Mouse (Mus musculus): ENCODE data around the gene Parp16. TPM values are rescaled to one million over a fixed set of nuclear protein-coding genes. Genes with fewer than 3 reads are reported as not detected.

The Parp16 gene
- polyA plus RNA-seq, 1 experiment from 2014 or later: 7.4 TPM

GRCm38 (mm10) chr9:65177497-65177896 is 17.7 kb upstream of the Parp16 start:
- no peak overlapping the region for H3K4me2 ChIP-seq (replicated peaks; ENCODE audit: low read depth, low read length)
- ATAC-seq (ENCODE audit: low FRiP score, low TSS enrichment): no peak
- no peaks in the 10 kb centered on the region for H3K36me3 ChIP-seq (ENCODE audit: insufficient read depth, low read length)
- H3K9me3 ChIP-seq (ENCODE audit: low read length): no peaks in the 10 kb centered on the region
- peaks cover 6% of the 10 kb centered on the region; the same call in 1 of the 2 replicates for H3K27me3 ChIP-seq (ENCODE audit: insufficient read depth, low read length)
- H3K27ac ChIP-seq (ENCODE audit: low read length): no peak overlapping the region
- H3K4me3 ChIP-seq (ENCODE audit: low read length): no peak overlapping the region
- H3K9ac ChIP-seq (replicated peaks; ENCODE audit: low read length): no peak overlapping the region
- 87% methylated on average over 3 of the region's 3 CpGs for WGBS
- peaks cover 46% of the 10 kb centered on the region for H3K4me1 ChIP-seq (ENCODE audit: insufficient read depth, low read length)

- H3K27me3 ChIP-seq (ENCODE audit: insufficient read depth, low read length): peaks cover 6% of the 10 kb centered on the region; the same call in 1 of the 2 replicates
- H3K27ac ChIP-seq (ENCODE audit: low read length): no peak overlapping the region
- no peaks in the 10 kb centered on the region for H3K36me3 ChIP-seq (ENCODE audit: insufficient read depth, low read length)
- peak overlapping the region; percentile 43; the same call in 1 of the 2 replicates for H3K4me2 ChIP-seq (replicated peaks; ENCODE audit: low read depth, low read length)
- 70% methylated on average over 10 of the region's 10 CpGs for WGBS
- no peak overlapping the region for H3K9ac ChIP-seq (replicated peaks; ENCODE audit: low read length)
- no peak for ATAC-seq (ENCODE audit: low FRiP score, low TSS enrichment)
- H3K4me1 ChIP-seq (ENCODE audit: insufficient read depth, low read length): peaks cover 46% of the 10 kb centered on the region
- H3K9me3 ChIP-seq (ENCODE audit: low read length): no peaks in the 10 kb centered on the region
- no peak overlapping the region for H3K4me3 ChIP-seq (ENCODE audit: low read length)
Observed at GRCm38 (mm10) chr9:65177912-65178311, 17.2 kb upstream of the Parp16 start.

- ATAC-seq (ENCODE audit: low FRiP score, low TSS enrichment): peak; percentile 77
- no peaks in the 10 kb centered on the region for H3K9me3 ChIP-seq (ENCODE audit: low read length)
- peak overlapping the region; percentile 50; the same call in 1 of the 2 replicates for H3K9ac ChIP-seq (replicated peaks; ENCODE audit: low read length)
- 14% methylated on average over 22 of the region's 22 CpGs for WGBS
- peak overlapping the region; percentile 43 for H3K4me2 ChIP-seq (replicated peaks; ENCODE audit: low read depth, low read length)
- H3K27me3 ChIP-seq (ENCODE audit: insufficient read depth, low read length): peaks cover 6% of the 10 kb centered on the region; the same call in 1 of the 2 replicates
- H3K27ac ChIP-seq (ENCODE audit: low read length): 0 out of 2 replicates have a peak overlapping the region, but pooled peaks have one; percentile 29
- H3K4me1 ChIP-seq (ENCODE audit: insufficient read depth, low read length): peaks cover 46% of the 10 kb centered on the region
- 0 out of 2 replicates have a peak overlapping the region, but pooled peaks have one; percentile 3 for H3K4me3 ChIP-seq (ENCODE audit: low read length)
- H3K36me3 ChIP-seq (ENCODE audit: insufficient read depth, low read length): no peaks in the 10 kb centered on the region
Observed at GRCm38 (mm10) chr9:65178336-65179213, 16.6 kb upstream of the Parp16 start.

GRCm38 (mm10) chr9:65179817-65180624 is 15.1 kb upstream of the Parp16 start:
- no peaks in the 10 kb centered on the region for H3K9me3 ChIP-seq (ENCODE audit: low read length)
- H3K4me3 ChIP-seq (ENCODE audit: low read length): no peak overlapping the region
- H3K27ac ChIP-seq (ENCODE audit: low read length): no peak overlapping the region
- WGBS: 24% methylated on average over 17 of the region's 17 CpGs
- ATAC-seq (ENCODE audit: low FRiP score, low TSS enrichment): no peak
- peak overlapping the region; percentile 35 for H3K4me2 ChIP-seq (replicated peaks; ENCODE audit: low read depth, low read length)
- 0 out of 2 replicates have a peak, but pooled peaks cover 4% of the 10 kb centered on the region for H3K36me3 ChIP-seq (ENCODE audit: insufficient read depth, low read length)
- peaks cover 6% of the 10 kb centered on the region; the same call in 1 of the 2 replicates for H3K27me3 ChIP-seq (ENCODE audit: insufficient read depth, low read length)
- H3K4me1 ChIP-seq (ENCODE audit: insufficient read depth, low read length): peaks cover 46% of the 10 kb centered on the region
- no peak overlapping the region for H3K9ac ChIP-seq (replicated peaks; ENCODE audit: low read length)

- WGBS: 1% methylated on average over 3 of the region's 3 CpGs
- Histone ChIP-seq H3K27me3 (ENCODE audit: insufficient read depth, low read length) (no peaks in the 10 kb centered on the region), H3K4me1 (ENCODE audit: insufficient read depth, low read length) (peaks cover 22% of the 10 kb centered on the region), H3K9ac (replicated peaks; ENCODE audit: low read length) (no peak overlapping the region), H3K27ac (ENCODE audit: low read length) (no peak overlapping the region), H3K4me3 (ENCODE audit: low read length) (no peak overlapping the region), H3K9me3 (ENCODE audit: low read length) (no peaks in the 10 kb centered on the region), H3K36me3 (ENCODE audit: insufficient read depth, low read length) (0 out of 2 replicates have a peak, but pooled peaks cover 4% of the 10 kb centered on the region), H3K4me2 (replicated peaks; ENCODE audit: low read depth, low read length) (no peak overlapping the region)
- no peak for ATAC-seq (ENCODE audit: low FRiP score, low TSS enrichment)
Observed at GRCm38 (mm10) chr9:65188599-65188998, 6.6 kb upstream of the Parp16 start.

- WGBS: 35% methylated on average over 7 of the region's 7 CpGs
- ATAC-seq (ENCODE audit: low FRiP score, low TSS enrichment): no peak
- Histone ChIP-seq H3K27me3 (ENCODE audit: insufficient read depth, low read length) (no peaks in the 10 kb centered on the region), H3K4me2 (replicated peaks; ENCODE audit: low read depth, low read length) (no peak overlapping the region), H3K36me3 (ENCODE audit: insufficient read depth, low read length) (no peaks in the 10 kb centered on the region), H3K4me3 (ENCODE audit: low read length) (no peak overlapping the region), H3K9me3 (ENCODE audit: low read length) (no peaks in the 10 kb centered on the region), H3K27ac (ENCODE audit: low read length) (no peak overlapping the region), H3K4me1 (ENCODE audit: insufficient read depth, low read length) (peaks cover 30% of the 10 kb centered on the region), H3K9ac (replicated peaks; ENCODE audit: low read length) (no peak overlapping the region)
Observed at GRCm38 (mm10) chr9:65190306-65190705, 4.8 kb upstream of the Parp16 start.

- ATAC-seq (ENCODE audit: low FRiP score, low TSS enrichment): no peak
- Histone ChIP-seq H3K27me3 (ENCODE audit: insufficient read depth, low read length) (no peaks in the 10 kb centered on the region), H3K9ac (replicated peaks; ENCODE audit: low read length) (no peak overlapping the region), H3K4me1 (ENCODE audit: insufficient read depth, low read length) (peaks cover 39% of the 10 kb centered on the region), H3K4me2 (replicated peaks; ENCODE audit: low read depth, low read length) (no peak overlapping the region), H3K36me3 (ENCODE audit: insufficient read depth, low read length) (no peaks in the 10 kb centered on the region), H3K9me3 (ENCODE audit: low read length) (no peaks in the 10 kb centered on the region), H3K4me3 (ENCODE audit: low read length) (no peak overlapping the region), H3K27ac (ENCODE audit: low read length) (peak overlapping the region; percentile 17)
- 14% methylated on average over 2 of the region's 2 CpGs for WGBS
Observed at GRCm38 (mm10) chr9:65191389-65191754, 3.8 kb upstream of the Parp16 start.

- Histone ChIP-seq H3K4me3 (ENCODE audit: low read length) (no peak overlapping the region), H3K36me3 (ENCODE audit: insufficient read depth, low read length) (no peaks in the 10 kb centered on the region), H3K27me3 (ENCODE audit: insufficient read depth, low read length) (no peaks in the 10 kb centered on the region), H3K4me1 (ENCODE audit: insufficient read depth, low read length) (peaks cover 39% of the 10 kb centered on the region), H3K9ac (replicated peaks; ENCODE audit: low read length) (no peak overlapping the region), H3K27ac (ENCODE audit: low read length) (peak overlapping the region; percentile 45), H3K4me2 (replicated peaks; ENCODE audit: low read depth, low read length) (no peak overlapping the region), H3K9me3 (ENCODE audit: low read length) (no peaks in the 10 kb centered on the region)
- WGBS: 12% methylated on average over 8 of the region's 8 CpGs
- ATAC-seq (ENCODE audit: low FRiP score, low TSS enrichment): 0 out of 2 replicates have a peak, but pooled peaks have one; percentile 11
Observed at GRCm38 (mm10) chr9:65191755-65192469, 3.2 kb upstream of the Parp16 start.

- no peak overlapping the region for H3K27ac ChIP-seq (ENCODE audit: low read length)
- H3K27me3 ChIP-seq (ENCODE audit: insufficient read depth, low read length): no peaks in the 10 kb centered on the region
- H3K4me1 ChIP-seq (ENCODE audit: insufficient read depth, low read length): peaks cover 44% of the 10 kb centered on the region
- H3K9me3 ChIP-seq (ENCODE audit: low read length): no peaks in the 10 kb centered on the region
- H3K36me3 ChIP-seq (ENCODE audit: insufficient read depth, low read length): no peaks in the 10 kb centered on the region
- 67% methylated on average over 12 of the region's 12 CpGs for WGBS
- no peak overlapping the region for H3K9ac ChIP-seq (replicated peaks; ENCODE audit: low read length)
- ATAC-seq (ENCODE audit: low FRiP score, low TSS enrichment): no peak
- H3K4me2 ChIP-seq (replicated peaks; ENCODE audit: low read depth, low read length): no peak overlapping the region
- H3K4me3 ChIP-seq (ENCODE audit: low read length): no peak overlapping the region
Observed at GRCm38 (mm10) chr9:65193214-65193613, 1.9 kb upstream of the Parp16 start.
